Mouse (Mus musculus): ENCODE results near the gene Dlk1. TPM values are rescaled to one million over a fixed set of nuclear protein-coding genes. Genes with fewer than 3 reads are reported as not detected.
"Not testable (repeated sequence)": the region's sequence is repeated elsewhere in the genome, so short reads cannot be mapped to it uniquely, and the experiment has no call there.

The Dlk1 gene
- total and polyA plus RNA-seq, 2 experiments = 0.05 TPM; not detected in 1

DNA sequence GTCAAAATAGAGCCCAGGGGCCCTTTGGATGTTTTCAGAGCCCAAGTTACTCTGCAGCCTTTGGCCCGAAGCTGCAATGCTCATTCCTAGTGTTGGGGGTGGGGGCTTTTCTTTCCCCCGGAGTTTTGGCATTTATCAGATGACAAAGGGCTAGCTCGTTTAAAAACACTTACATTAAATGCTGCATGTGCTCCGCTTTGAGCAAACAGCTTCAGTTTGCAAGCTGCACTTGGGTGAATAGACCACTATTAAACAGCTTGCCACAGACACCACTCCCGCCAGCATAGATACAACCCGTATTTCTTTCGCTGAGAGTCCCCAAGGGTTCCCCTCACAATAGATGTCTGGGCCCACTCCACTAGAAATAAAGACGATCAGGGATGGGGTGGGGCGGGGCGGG is 6.3 kb downstream of the Dlk1 start:
- peaks cover 7% of the 10 kb centered on the region for H3K27me3 ChIP-seq (ENCODE audit: control insufficient read depth, insufficient read depth, low read length)
- H3K27ac ChIP-seq (replicated peaks; ENCODE audit: insufficient read depth, low read depth, low read length) = no peak overlapping the region
- no peaks in the 10 kb centered on the region for H3K79me2 ChIP-seq (ENCODE audit: control insufficient read depth, insufficient read depth, low read length)
- no peak overlapping the region for H3K4me3 ChIP-seq (ENCODE audit: insufficient read depth, low read depth, low read length)
- no peak for DNase-seq (ENCODE audit: extremely low read depth, low read depth, low spot score)
- H3K36me3 ChIP-seq (ENCODE audit: control insufficient read depth, insufficient read depth, low read length) = no peaks in the 10 kb centered on the region
- TF ChIP-seq POLR2A (IDR thresholded peaks at IDR 0.05; ENCODE audit: extremely low read depth, insufficient read depth, low read length) = no peak
- no peak for TF ChIP-seq CTCF (IDR thresholded peaks at IDR 0.05; ENCODE audit: low read depth, low read length)
- no peaks in the 10 kb centered on the region for H3K4me1 ChIP-seq (ENCODE audit: control insufficient read depth, insufficient read depth, low read length)
- 55% methylated on average over 10 of the region's 10 CpGs for WGBS
- no peak overlapping the region for H3K9ac ChIP-seq (ENCODE audit: low read depth, low read length)

- no peaks in the 10 kb centered on the region for H3K36me3 ChIP-seq (ENCODE audit: control insufficient read depth, insufficient read depth, low read length)
- H3K27ac ChIP-seq (replicated peaks; ENCODE audit: insufficient read depth, low read depth, low read length) = no peak overlapping the region
- peaks cover 7% of the 10 kb centered on the region for H3K27me3 ChIP-seq (ENCODE audit: control insufficient read depth, insufficient read depth, low read length)
- no peak overlapping the region for H3K9ac ChIP-seq (ENCODE audit: low read depth, low read length)
- TF ChIP-seq POLR2A (IDR thresholded peaks at IDR 0.05; ENCODE audit: extremely low read depth, insufficient read depth, low read length) (no peak), CTCF (IDR thresholded peaks at IDR 0.05; ENCODE audit: low read depth, low read length) (no peak)
- no peaks in the 10 kb centered on the region for H3K79me2 ChIP-seq (ENCODE audit: control insufficient read depth, insufficient read depth, low read length)
- no peak overlapping the region for H3K4me3 ChIP-seq (ENCODE audit: insufficient read depth, low read depth, low read length)
- no peak for DNase-seq (ENCODE audit: extremely low read depth, low read depth, low spot score)
- 64% methylated on average over 49 of the region's 49 CpGs for WGBS
- no peaks in the 10 kb centered on the region for H3K4me1 ChIP-seq (ENCODE audit: control insufficient read depth, insufficient read depth, low read length)
These were observed 7.1 kb downstream of the Dlk1 start for GRCm38 (mm10) chr12:109459481-109460401.

DNA sequence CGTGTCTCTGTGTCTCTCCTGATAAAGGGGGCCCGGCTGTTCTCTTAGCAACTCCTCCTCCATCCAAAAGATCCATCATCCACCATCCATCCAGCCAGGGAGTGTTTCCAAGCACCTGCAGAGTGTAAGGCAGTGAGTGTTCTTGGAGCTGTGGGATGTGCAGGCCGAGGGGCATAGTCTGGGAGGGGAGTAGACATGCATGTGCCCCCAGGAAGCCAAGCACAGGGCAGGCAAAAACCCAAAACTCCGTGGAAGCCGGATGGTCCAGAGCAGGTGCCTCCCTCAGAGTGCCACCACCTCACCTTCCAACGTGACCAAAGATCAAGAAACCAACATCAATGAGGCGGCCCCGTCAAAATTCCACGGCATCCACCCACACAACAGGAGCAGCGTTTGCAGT is 10.0 kb downstream of the Dlk1 start:
- H3K4me3 ChIP-seq (ENCODE audit: insufficient read depth, low read depth, low read length) = no peak overlapping the region
- H3K27me3 ChIP-seq (ENCODE audit: control insufficient read depth, insufficient read depth, low read length) = peaks cover 7% of the 10 kb centered on the region
- H3K27ac ChIP-seq (replicated peaks; ENCODE audit: insufficient read depth, low read depth, low read length) = no peak overlapping the region
- H3K4me1 ChIP-seq (ENCODE audit: control insufficient read depth, insufficient read depth, low read length) = no peaks in the 10 kb centered on the region
- H3K36me3 ChIP-seq (ENCODE audit: control insufficient read depth, insufficient read depth, low read length) = no peaks in the 10 kb centered on the region
- WGBS = 58% methylated on average over 10 of the region's 10 CpGs
- no peak for TF ChIP-seq CTCF (IDR thresholded peaks at IDR 0.05; ENCODE audit: low read depth, low read length)
- TF ChIP-seq POLR2A (IDR thresholded peaks at IDR 0.05; ENCODE audit: extremely low read depth, insufficient read depth, low read length) = no peak
- no peak for DNase-seq (ENCODE audit: extremely low read depth, low read depth, low spot score)
- no peaks in the 10 kb centered on the region for H3K79me2 ChIP-seq (ENCODE audit: control insufficient read depth, insufficient read depth, low read length)
- no peak overlapping the region for H3K9ac ChIP-seq (ENCODE audit: low read depth, low read length)

DNA sequence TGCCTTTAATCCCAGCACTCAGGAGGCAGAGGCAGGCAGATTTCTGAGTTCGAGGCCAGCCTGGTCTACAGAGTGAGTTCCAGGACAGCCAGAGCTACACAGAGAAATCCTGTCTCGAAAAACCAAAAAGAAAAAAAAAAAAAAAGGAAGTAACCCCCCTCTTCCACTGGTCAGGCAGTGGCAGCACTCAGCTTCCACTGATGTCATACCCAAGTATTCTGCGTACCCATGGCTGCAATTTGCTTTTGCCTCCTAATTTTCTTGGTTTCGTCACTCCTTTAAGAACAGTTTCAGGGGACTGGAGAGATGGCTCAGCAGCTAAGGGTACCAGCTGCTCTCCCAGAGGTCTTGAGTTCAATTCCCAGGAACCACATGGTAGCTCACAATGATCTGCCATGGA is 14.8 kb downstream of the Dlk1 start:
- 81% methylated on average over 4 of the region's 4 CpGs for whole genome bisulfite sequencing
- DNase-seq (ENCODE audit: extremely low read depth, low read depth, low spot score); H3K4me1 ChIP-seq (ENCODE audit: control insufficient read depth, insufficient read depth, low read length); H3K79me2 ChIP-seq (ENCODE audit: control insufficient read depth, insufficient read depth, low read length); H3K27me3 ChIP-seq (ENCODE audit: control insufficient read depth, insufficient read depth, low read length); H3K9ac ChIP-seq (ENCODE audit: low read depth, low read length); H3K27ac ChIP-seq (replicated peaks; ENCODE audit: insufficient read depth, low read depth, low read length); H3K36me3 ChIP-seq (ENCODE audit: control insufficient read depth, insufficient read depth, low read length); H3K4me3 ChIP-seq (ENCODE audit: insufficient read depth, low read depth, low read length): not testable (repeated sequence)

DNA sequence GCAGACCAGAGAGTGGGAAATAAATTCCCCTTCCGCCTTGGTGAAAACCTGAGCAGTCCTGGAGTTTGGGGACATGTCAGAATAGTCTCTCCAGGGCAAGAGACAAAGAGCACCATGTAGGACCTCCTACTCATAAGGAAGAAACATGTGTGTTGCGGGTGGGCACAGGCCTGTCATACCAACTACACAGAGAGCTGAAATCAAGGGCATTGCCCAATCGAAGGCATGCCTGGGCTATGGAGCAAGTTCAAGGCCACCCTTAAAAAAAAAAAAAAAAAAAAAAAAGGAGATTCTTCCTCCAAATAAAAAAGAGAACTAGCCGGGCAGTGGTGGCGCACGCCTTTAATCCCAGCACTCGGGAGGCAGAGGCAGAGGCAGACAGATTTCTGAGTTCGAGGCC is 17.2 kb downstream of the Dlk1 start:
- H3K27me3 ChIP-seq (ENCODE audit: control insufficient read depth, insufficient read depth, low read length) = no peaks in the 10 kb centered on the region
- H3K36me3 ChIP-seq (ENCODE audit: control insufficient read depth, insufficient read depth, low read length) = no peaks in the 10 kb centered on the region
- no peaks in the 10 kb centered on the region for H3K79me2 ChIP-seq (ENCODE audit: control insufficient read depth, insufficient read depth, low read length)
- H3K27ac ChIP-seq (replicated peaks; ENCODE audit: insufficient read depth, low read depth, low read length) = no peak overlapping the region
- TF ChIP-seq POLR2A (IDR thresholded peaks at IDR 0.05; ENCODE audit: extremely low read depth, insufficient read depth, low read length) (no peak), CTCF (IDR thresholded peaks at IDR 0.05; ENCODE audit: low read depth, low read length) (no peak)
- no peaks in the 10 kb centered on the region for H3K4me1 ChIP-seq (ENCODE audit: control insufficient read depth, insufficient read depth, low read length)
- whole genome bisulfite sequencing = 81% methylated on average over 8 of the region's 8 CpGs
- no peak overlapping the region for H3K4me3 ChIP-seq (ENCODE audit: insufficient read depth, low read depth, low read length)
- no peak for DNase-seq (ENCODE audit: extremely low read depth, low read depth, low spot score)
- no peak overlapping the region for H3K9ac ChIP-seq (ENCODE audit: low read depth, low read length)

DNA sequence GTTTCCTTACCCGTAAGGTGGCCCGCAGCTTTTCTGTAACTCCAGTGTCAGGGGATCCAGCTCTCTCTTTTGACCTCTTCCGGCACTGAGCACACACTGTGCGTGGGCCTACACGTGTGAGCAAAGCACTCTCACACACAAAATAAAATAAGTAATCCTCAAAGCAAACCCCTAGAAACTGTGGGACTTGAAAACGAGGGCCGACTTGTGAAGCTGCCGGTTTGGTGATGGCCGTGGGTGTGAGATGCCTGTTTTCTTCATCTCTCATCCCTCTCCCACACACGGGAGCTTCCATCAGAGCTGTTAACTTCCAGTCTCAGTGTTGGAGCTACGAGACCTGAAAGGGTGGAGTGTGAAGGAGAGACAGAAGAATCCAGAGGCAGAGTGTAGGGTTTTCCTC is 20.0 kb downstream of the Dlk1 start:
- no peaks in the 10 kb centered on the region for H3K79me2 ChIP-seq (ENCODE audit: control insufficient read depth, insufficient read depth, low read length)
- H3K4me1 ChIP-seq (ENCODE audit: control insufficient read depth, insufficient read depth, low read length) = no peaks in the 10 kb centered on the region
- DNase-seq (ENCODE audit: extremely low read depth, low read depth, low spot score) = no peak
- H3K27me3 ChIP-seq (ENCODE audit: control insufficient read depth, insufficient read depth, low read length) = no peaks in the 10 kb centered on the region
- 87% methylated on average over 11 of the region's 11 CpGs for WGBS
- no peak overlapping the region for H3K4me3 ChIP-seq (ENCODE audit: insufficient read depth, low read depth, low read length)
- no peaks in the 10 kb centered on the region for H3K36me3 ChIP-seq (ENCODE audit: control insufficient read depth, insufficient read depth, low read length)
- H3K27ac ChIP-seq (replicated peaks; ENCODE audit: insufficient read depth, low read depth, low read length) = no peak overlapping the region
- H3K9ac ChIP-seq (ENCODE audit: low read depth, low read length) = no peak overlapping the region
- no peak for TF ChIP-seq POLR2A (IDR thresholded peaks at IDR 0.05; ENCODE audit: extremely low read depth, insufficient read depth, low read length)
- TF ChIP-seq CTCF (IDR thresholded peaks at IDR 0.05; ENCODE audit: low read depth, low read length) = no peak

All from liver, adult 2 months (tissue).